Mouse (Mus musculus) neural tube, embryonic 14.5 days (tissue): ENCODE data around the gene P2ry12. TPM values are rescaled to one million over a fixed set of nuclear protein-coding genes. Genes with fewer than 3 reads are reported as not detected.

Experiments used
- ATAC-seq: fragments of 200-750 bp; cut with Nextera tagmentation; 2 replicates; pipeline ENCODE4 v1.8.0; 2017; ENCODE audit warnings: low read depth, mild to moderate bottlenecking, moderate TSS enrichment, moderate library complexity
- H3K27ac ChIP-seq: fragments of 300-500 bp; sonication (generic); 2 replicates; pipeline ENCODE4 v1.5.1; 2014; ENCODE audit warnings: low read depth, mild to moderate bottlenecking, control low read depth, low read length, moderate library complexity, mixed read lengths
- H3K27me3 ChIP-seq: fragments of 300-500 bp; sonication (generic); 2 replicates; pipeline ENCODE4 v1.6.1; 2014; ENCODE audit warnings: low read length; ENCODE audit not compliant: control insufficient read depth, insufficient read depth
- H3K36me3 ChIP-seq: fragments of 300-500 bp; sonication (generic); 2 replicates; pipeline ENCODE4 v1.6.1; 2014; ENCODE audit warnings: low read length, mixed read lengths; ENCODE audit not compliant: control insufficient read depth, insufficient read depth
- H3K4me1 ChIP-seq: fragments of 300-500 bp; sonication (generic); 2 replicates; pipeline ENCODE4 v1.6.1; 2014; ENCODE audit warnings: low read length; ENCODE audit not compliant: control insufficient read depth, insufficient read depth
- H3K4me2 ChIP-seq: fragments of 300-500 bp; sonication (generic); 2 replicates; pipeline ENCODE4 v1.6.1; 2014; ENCODE audit warnings: mild to moderate bottlenecking, low read depth, low read length, control low read depth
- H3K4me3 ChIP-seq: fragments of 300-500 bp; sonication (generic); 2 replicates; pipeline ENCODE4 v1.5.1; 2014; ENCODE audit warnings: low read depth, low read length, control low read depth, mixed read lengths
- H3K9ac ChIP-seq: fragments of 300-500 bp; sonication (generic); replicated peaks from 2 replicates; pipeline ENCODE4 v1.6.1; 2014; ENCODE audit warnings: low read depth, mild to moderate bottlenecking, control low read depth, low read length, mixed read lengths
- H3K9me3 ChIP-seq: fragments of 300-500 bp; sonication (generic); 2 replicates; pipeline ENCODE4 v1.6.1; 2016; ENCODE audit warnings: low read length; ENCODE audit not compliant: control insufficient read depth
- WGBS: fragments of 180-500 bp; shearing (Covaris S2); extraction: QIAGEN DNeasy Blood & Tissue Kit; methylation state at CpG from one replicate; pipeline ENCODE4 v1.1.7; 2014; 5-methylcytosine and 5-hydroxymethylcytosine counted together
- polyA plus RNA-seq: library from polyadenylated mRNA; unstranded; fragments of >200 nt; fragmentation: Nextera tagmentation; extraction: Ambion mirVana; gene quantifications from 2 replicates; pipeline ENCODE4 v1.2.1, GENCODE M21; 2014

P2ry12 gene
- polyA plus RNA-seq, 1 experiment from 2014 or later = 10.4 TPM

DNA sequence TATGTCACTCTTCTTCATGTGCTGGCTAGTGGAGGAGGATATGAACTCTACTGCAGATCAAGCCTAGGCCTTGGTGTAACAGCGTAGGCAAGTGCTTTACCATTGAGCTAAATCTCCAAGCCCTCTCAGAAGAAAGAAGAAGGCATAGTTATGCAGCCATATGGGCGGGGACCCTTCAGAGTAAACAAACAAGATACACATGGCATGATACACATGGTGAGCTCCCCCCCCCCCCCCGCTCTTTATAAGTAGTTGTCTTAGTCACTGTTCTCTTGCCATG is 15.5 kb upstream of the P2ry12 start:
- Histone ChIP-seq H3K27me3 (no peaks in the 10 kb centered on the region), H3K27ac (no peak overlapping the region), H3K4me1 (no peaks in the 10 kb centered on the region), H3K4me2 (no peak overlapping the region), H3K4me3 (no peak overlapping the region), H3K9ac (no peak overlapping the region), H3K36me3 (peaks cover 9% of the 10 kb centered on the region; the same call in 1 of the 2 replicates), H3K9me3 (no peaks in the 10 kb centered on the region)
- WGBS = 86% methylated on average over 3 of the region's 3 CpGs
- no peak for ATAC-seq

DNA sequence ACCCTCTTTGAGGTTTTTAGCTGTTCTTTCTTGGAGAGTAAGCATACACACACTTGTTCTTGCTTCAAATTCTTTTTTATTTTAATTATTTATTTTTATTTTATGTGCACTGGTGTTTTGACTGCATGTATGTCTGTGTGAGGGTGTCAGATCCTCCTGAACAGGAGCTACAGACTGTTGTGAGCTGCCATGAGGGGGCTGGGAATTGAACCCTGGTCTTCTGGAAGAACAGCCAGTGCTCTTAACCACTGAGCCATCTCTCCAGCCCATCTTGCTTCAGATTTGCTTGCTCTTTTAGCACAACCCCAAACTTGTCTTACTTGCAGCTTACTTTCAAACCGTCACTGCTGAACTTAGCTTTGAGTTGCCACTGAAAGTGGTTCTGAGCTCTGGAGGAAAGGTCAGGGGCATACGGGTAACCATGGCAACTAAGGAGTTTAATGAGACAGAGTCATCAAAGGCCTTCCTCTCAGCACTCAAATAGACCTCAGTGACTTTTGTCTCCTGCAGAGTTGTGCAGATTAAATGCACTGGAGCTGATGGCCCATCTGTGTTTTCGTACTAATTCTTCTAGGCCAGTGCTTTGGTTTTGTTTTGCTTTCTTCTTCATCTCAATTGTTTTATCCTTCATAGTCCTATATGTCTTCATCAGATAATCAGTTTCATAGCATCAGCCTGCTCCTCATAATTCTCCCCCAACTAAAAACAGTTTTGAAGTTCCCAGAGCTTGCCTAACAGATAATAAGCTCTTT is 15.0 kb upstream of the P2ry12 start:
- 5% methylated on average over 3 of the region's 3 CpGs for WGBS
- H3K9me3 ChIP-seq = no peaks in the 10 kb centered on the region
- H3K4me3 ChIP-seq = no peak overlapping the region
- no peak overlapping the region for H3K4me2 ChIP-seq
- no peaks in the 10 kb centered on the region for H3K27me3 ChIP-seq
- no peak; the same call in 1 of the 2 replicates for ATAC-seq
- H3K36me3 ChIP-seq = peaks cover 9% of the 10 kb centered on the region; the same call in 1 of the 2 replicates
- no peak overlapping the region for H3K9ac ChIP-seq
- H3K27ac ChIP-seq = no peak overlapping the region
- H3K4me1 ChIP-seq = no peaks in the 10 kb centered on the region

DNA sequence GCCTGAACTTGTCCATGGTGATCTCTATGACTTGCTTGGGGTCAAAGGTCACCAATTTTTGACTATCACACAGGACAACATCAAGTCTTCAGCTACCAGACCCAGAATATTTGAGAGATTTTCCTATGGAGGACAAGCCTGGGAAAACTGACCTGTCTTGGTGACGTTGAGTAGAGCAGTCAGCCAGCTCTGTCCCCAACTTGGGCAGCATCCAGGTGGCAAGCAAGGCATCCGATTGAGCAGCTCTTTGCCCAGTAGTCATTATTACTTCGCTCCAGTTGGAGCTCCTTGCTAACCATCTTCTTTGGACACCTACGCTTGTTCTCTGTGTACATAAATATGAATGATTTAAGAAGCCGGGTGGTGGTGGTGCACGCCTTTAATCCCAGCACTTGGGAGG is 8.1 kb upstream of the P2ry12 start:
- Histone ChIP-seq H3K27me3 (no peaks in the 10 kb centered on the region), H3K4me1 (no peaks in the 10 kb centered on the region), H3K27ac (no peak overlapping the region), H3K9ac (no peak overlapping the region), H3K4me2 (no peak overlapping the region), H3K36me3 (0 out of 2 replicates have a peak, but pooled peaks cover 4% of the 10 kb centered on the region), H3K9me3 (no peaks in the 10 kb centered on the region), H3K4me3 (no peak overlapping the region)
- 94% methylated on average over 6 of the region's 6 CpGs for WGBS
- ATAC-seq = no peak

GRCm38 (mm10) chr3:59263988-59264387 is 1.3 kb upstream of the P2ry12 start:
- Histone ChIP-seq H3K27me3 (no peaks in the 10 kb centered on the region), H3K36me3 (no peaks in the 10 kb centered on the region), H3K27ac (no peak overlapping the region), H3K9me3 (no peaks in the 10 kb centered on the region), H3K4me2 (no peak overlapping the region), H3K9ac (no peak overlapping the region), H3K4me1 (peaks cover 4% of the 10 kb centered on the region; the same call in 1 of the 2 replicates), H3K4me3 (no peak overlapping the region)
- no peak for ATAC-seq
- WGBS = 84% methylated on average over 3 of the region's 3 CpGs

GRCm38 (mm10) chr3:59263417-59263816 is 746 bp upstream of the P2ry12 start:
- no peaks in the 10 kb centered on the region for H3K27me3 ChIP-seq
- H3K4me3 ChIP-seq = no peak overlapping the region
- peaks cover 4% of the 10 kb centered on the region; the same call in 1 of the 2 replicates for H3K4me1 ChIP-seq
- 94% methylated on average over 2 of the region's 2 CpGs for whole genome bisulfite sequencing
- H3K9me3 ChIP-seq = no peaks in the 10 kb centered on the region
- no peaks in the 10 kb centered on the region for H3K36me3 ChIP-seq
- no peak overlapping the region for H3K27ac ChIP-seq
- H3K4me2 ChIP-seq = no peak overlapping the region
- H3K9ac ChIP-seq = no peak overlapping the region
- no peak for ATAC-seq

DNA sequence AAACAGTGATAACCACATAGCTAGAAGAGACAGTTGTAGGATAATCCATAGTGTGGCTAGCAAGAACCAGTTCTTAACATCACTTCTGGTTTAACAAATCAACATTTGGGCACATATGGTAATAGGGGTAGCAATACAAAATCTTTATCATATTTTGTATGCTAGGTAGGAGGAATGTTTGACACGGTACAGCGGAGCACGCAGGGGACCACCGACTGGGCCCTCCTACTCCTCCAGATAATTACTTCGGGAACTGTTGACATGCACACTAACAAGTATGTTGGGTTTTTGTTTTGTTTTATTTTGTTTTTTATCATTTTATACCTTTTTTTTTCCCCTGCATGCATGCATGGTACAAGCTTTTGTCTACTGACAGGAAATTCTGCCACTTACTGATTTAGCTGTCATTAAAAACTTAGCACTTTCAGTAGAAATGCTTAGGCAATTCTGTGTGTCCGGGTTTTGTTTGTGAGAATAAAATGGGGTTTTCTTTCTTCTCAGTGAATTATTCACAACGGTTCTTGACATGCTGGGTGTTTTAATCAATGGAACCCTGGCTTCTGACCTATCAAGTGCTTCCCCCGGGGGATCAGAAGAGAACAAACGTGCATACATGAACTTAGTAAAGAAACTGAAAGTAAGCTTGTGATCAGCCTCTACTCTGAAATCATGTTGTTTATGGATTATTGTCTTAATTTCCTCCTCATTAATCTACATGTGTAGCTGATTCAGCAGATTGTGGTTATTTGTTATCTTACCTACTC is 780 bp downstream of the P2ry12 start:
- ATAC-seq = no peak
- Histone ChIP-seq H3K9me3 (no peaks in the 10 kb centered on the region), H3K4me1 (peaks cover 4% of the 10 kb centered on the region; the same call in 1 of the 2 replicates), H3K4me3 (no peak overlapping the region), H3K36me3 (no peaks in the 10 kb centered on the region), H3K27me3 (no peaks in the 10 kb centered on the region), H3K27ac (no peak overlapping the region), H3K9ac (no peak overlapping the region), H3K4me2 (no peak overlapping the region)
- WGBS = 21% methylated on average over 9 of the region's 9 CpGs

DNA sequence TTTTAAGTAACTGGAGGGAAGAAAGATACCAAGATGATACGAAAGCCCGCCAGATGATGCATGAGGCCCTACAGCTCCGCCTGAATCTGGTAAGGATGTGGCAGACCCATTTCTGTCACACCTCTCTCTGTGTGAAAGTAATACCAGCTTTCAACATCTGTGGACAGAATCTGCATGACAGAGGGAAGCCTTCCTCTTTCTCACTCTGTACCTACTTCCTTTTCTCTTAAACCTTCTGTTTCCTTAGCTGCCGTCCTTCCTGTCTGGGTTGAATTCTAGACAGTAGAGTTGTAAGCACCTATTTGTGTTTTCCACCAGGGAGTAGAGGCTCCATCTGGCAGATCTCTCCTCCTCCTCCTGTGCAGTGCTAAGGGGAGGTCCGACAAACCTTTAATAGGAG is 1.9 kb downstream of the P2ry12 start:
- Histone ChIP-seq H3K27me3 (no peaks in the 10 kb centered on the region), H3K27ac (no peak overlapping the region), H3K9me3 (no peaks in the 10 kb centered on the region), H3K4me2 (no peak overlapping the region), H3K9ac (no peak overlapping the region), H3K4me3 (no peak overlapping the region), H3K4me1 (peaks cover 4% of the 10 kb centered on the region; the same call in 1 of the 2 replicates), H3K36me3 (no peaks in the 10 kb centered on the region)
- WGBS = 56% methylated on average over 5 of the region's 5 CpGs
- no peak for ATAC-seq

DNA sequence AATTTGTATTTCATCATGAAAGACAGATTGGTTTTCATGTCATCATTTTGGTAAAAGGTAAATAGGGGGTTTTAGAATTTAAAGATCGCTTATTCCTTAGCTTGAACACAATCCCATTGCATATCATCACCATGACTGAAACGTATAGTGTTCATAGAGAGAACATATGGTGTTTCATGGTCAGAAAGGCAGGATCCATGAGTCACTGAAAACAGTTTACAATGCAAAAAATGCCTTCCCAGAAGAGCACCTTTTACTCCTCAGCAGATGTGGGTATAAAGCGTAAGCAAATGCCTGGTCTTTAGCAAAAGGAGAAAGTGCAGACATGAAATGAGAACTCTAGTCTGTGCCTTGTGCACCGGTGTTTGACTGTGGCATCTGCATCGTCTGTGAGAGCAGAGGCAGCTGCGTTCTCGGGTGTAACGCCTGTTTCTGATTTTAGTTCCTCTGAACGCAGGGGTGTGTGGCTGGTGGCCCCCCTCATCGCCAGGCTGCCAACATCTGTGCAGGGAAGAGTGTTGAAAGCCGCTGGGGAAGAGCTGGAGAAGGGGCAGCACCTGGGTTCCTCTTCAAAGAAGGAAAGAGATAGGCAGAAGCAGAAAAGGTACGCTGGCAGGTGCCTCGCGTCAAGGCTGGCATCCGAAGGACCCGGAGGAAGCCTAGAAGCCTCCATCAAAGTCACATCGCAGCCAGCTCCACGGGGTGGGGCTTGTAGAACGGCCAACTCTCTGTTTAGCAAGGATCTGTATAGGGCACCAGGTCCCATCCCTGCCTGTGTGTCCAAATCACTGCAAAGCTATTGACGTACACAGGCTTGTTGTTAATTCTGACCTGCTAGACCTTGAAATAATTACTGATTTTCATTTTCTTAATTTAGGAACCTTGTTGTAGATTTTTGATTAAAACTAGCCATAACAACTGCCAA is 4.7 kb downstream of the P2ry12 start:
- Histone ChIP-seq H3K27ac (no peak overlapping the region), H3K4me2 (no peak overlapping the region), H3K4me1 (peaks cover 4% of the 10 kb centered on the region; the same call in 1 of the 2 replicates), H3K9ac (no peak overlapping the region), H3K36me3 (no peaks in the 10 kb centered on the region), H3K9me3 (no peaks in the 10 kb centered on the region), H3K27me3 (no peaks in the 10 kb centered on the region), H3K4me3 (no peak overlapping the region)
- WGBS = 84% methylated on average over 20 of the region's 20 CpGs
- peak; percentile 57; the same call in 1 of the 2 replicates for ATAC-seq
